Mouse (Mus musculus) kidney, postnatal 25 days (tissue): ENCODE results near the gene E2f3.

ENCODE experiments used
- DNase-seq, 2 experiments: peaks; one replicate each; pipeline ENCODE4 v3.0.0; 2021; ENCODE audit warnings: mixed read lengths in 2 of 2

E2f3 gene

DNA sequence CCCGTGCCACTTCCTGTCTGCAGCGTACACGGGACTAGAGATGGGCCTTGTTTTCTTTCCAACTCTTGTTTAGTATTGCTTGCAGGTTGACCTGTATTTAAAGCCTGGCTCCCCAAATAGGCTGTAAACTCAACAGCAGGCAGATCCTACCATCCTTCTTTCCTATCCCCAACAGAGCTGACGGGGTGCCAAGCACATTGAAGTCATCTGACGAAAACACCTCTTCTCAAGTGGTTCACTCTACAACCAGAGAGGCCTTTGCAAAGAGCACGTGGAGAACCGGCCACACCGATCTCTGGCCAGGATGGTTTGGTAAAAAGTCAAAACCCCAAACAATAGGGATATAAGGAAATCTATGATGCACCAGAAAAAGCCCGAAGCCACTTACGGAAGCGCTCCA is 8.5 kb downstream of the E2f3 start:
- DNase-seq, result no peak

DNA sequence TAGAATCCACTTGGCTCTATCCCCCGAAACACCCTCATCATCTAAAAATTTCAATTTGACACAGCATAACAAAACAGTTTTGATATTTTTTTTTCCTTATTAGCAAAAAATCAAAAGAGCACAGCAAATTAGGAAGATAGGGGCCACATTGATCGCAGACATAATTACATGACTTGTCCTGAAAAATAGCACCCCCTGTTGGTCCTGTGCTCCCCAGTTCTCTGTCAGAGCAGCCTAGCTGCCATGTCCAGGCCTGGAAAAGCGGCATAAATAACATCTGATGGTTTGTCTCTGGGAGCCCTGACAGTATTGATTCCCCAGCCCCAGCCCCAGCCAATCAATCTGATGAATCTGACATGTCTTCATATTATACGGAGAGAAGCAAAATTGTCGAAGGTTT is 11.8 kb downstream of the E2f3 start:
- DNase-seq, result peak in 1 of 2 experiments; percentile 52

DNA sequence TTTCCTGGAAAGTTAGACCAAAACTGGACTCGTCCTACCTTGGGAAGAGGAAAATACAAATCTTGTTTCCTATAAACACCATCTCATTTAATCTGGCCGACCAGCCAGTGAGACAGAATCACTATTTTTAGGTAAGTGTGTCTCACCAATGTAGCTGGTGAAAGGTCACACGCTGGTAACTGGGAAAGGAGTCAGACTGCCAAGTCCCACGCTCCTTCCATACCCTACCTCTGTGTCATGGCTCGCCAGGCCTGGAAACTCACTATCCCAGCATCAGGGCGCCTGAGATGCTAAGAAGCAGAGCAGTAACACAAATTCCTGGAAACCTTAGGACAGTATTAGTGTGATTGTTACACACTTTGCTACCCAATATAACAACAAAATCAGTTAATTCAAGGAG is 12.3 kb downstream of the E2f3 start:
- no peak for DNase-seq

DNA sequence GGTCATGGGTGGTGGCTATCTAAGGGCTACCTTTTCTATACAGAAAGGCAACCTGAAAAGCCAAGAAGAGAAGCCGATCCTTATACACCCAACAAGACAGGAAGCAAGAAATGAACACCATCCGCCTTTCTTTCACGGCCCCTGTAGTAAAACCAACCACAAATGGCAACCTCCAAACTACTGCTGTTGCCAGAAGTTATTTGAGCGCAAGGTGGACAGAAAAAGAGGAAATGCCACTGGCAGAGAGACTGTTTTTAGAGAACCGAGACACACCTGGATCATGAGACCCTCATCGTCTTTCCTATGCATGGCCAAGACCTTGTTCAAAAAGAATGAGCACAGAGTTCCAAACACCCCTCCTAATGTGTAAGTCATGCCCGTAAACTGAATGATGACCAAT is 15.5 kb downstream of the E2f3 start:
- DNase-seq, result no peak

DNA sequence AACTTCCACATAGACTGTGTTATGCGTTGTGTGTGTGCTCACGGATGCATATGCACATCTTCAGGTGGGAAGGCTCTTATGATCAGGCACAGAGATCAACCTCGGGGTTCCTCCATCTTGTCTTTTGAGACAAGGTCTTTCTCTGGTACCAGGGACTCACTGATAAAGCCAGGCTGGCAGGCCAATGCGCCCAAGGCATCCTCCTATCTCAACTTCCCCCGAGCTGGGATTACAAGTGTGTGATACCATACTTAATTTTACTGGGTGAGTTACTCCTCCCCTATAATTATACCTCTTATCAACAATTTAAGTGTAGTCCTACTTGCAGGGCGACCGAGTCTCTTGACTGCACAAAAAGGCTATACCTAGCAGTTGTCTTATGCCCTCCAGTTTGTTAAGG is 17.2 kb downstream of the E2f3 start:
- no peak for DNase-seq

DNA sequence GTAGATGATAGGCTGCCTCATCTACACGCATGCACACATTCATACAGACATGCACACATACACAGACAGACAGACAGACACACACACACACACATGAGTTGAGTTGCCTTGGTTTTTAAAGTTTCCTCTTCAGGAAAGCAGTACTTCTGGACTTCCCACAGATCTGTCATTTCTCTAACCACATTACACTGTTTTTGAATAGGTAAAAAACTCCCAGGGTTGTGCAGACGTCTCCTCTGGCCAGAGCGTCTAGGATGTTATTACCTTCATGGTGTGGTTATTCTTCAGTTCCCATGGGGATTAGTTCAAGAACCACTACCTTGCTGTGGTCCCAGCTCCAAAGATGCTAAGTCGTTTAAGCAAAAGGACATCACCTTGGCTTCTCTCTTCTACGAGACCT is 18.5 kb downstream of the E2f3 start:
- DNase-seq, result no peak

DNA sequence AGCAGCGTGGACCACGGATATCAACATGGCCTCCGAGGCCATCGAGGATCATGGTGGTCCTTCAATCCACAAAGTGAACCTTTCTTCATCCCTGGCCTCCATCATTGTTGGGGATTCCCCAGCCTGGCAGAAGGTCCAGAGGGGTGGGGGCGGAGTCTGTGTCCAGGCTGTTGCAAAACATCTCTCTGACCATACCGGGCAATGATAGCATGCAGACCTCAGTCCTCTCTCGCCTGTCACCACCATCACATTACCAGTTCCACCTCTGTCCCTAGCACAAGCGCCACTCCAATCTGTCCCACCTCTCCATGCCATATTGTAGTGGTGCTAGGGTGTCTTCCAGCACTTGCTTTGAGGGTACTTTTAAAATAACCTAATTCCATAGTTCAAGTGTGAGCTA is 18.9 kb downstream of the E2f3 start:
- DNase-seq, result no peak

DNA sequence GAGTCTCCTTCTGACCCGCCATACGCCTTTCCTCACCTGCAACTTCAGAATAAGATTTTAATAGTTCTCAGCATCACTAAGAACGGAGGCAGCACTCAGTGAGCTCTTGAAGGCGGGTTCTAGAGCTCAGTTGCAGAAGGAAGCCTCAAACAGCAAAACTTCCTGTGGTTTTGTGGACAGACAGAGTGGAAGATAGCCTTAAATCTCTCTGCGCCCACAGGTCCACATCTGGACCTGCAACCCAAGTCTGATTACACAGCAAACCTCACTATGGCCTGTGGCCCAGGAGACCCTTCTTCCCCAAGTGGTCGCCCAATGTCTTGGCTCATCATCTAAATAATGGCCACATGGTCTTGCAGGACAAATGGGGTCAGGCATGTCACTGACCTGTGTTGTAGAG is 21.8 kb downstream of the E2f3 start:
- no peak for DNase-seq

DNA sequence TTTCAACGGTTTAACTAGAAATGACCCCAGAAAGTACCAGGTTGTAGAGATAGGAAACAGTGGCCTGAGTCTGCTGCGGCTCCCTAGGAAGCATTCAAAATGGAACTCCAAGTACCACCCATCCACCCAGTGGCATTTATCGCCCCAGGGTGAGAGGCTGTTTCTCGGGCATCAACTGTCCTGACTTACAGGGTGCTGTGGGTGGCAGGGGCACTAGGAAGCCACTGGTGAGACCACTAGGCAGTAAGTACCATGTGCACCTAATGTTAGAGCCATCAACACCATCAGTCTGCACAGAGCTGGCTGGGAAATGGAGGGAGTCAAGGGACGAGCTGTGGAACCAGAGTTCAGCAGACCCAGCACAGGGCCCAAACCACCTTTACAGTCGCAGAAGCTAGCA is 25.4 kb downstream of the E2f3 start:
- DNase-seq, result no peak

DNA sequence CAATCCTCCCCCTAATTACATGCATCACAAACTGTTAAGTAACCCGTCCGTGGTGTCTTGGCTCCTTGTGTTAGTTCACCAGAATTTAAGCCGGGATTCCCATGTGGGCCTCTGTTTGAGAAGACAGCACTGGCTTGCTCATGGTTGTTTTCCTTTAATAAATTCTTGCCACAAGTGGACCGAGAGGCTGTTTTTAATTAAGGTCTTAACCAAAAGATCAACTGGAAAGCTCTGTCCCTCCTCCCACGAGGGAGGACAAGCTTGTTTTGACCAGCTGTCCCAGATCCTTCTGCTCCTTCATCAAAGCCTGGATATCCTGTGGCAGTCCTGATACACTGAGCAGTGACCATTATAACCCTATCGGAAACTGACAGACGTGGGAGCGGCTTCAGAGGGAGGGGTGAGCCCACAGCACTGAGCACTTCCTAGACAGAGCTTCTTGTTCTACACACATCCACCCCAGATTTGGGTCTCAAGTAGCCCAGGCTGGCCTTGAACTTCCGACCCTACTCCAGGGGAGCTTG is 28.1 kb downstream of the E2f3 start:
- DNase-seq, result peak in 1 of 2 experiments; percentile 49

DNA sequence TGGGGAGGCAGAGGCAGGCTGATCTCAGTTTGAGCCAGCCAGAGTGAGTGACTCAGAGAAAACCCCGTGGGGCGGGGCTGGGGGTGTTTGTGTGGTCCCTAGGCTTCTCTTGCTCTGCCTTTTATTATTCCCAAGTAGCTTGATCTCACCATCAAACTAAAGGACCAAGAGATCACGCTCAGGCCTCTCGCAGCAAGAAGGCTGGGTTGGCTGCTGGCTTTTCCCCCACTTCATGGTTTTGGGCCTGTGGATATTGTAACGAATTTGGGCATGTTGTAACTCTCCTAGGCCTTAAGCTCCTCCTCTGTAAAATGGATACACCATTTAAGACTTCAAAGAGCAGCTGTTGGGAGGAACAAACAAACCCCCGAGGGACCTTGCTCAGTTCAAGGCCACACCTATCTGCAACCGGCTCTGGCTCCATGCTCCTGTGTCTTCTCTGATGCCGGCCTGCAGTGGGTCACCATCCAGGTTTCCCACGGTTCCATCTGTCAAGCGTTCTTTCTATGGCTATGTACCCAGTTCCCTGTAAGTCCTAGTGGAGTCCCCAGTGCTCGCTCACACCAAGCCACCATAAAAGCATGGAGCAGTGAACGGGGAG is 28.9 kb downstream of the E2f3 start:
- no peak for DNase-seq

DNA sequence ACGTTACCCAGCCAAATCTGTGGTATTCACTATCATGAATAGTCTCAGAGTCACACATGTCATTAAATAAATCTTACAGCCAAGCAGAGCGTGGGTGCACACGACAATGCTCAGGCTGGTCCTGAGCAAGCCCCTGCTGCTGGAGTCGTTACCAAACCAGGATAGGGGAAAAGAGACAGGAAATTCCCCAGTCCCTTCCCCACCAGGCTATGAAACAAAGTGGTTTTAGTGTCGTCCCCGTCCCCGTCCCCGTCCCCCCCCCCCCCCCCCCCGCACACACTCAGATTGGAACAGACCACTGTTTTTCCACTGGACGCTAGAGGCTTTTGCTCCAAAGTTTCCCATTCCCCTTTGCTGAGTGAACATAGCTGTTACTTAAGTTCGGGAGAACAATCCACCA is 30.6 kb downstream of the E2f3 start:
- DNase-seq, result no peak

DNA sequence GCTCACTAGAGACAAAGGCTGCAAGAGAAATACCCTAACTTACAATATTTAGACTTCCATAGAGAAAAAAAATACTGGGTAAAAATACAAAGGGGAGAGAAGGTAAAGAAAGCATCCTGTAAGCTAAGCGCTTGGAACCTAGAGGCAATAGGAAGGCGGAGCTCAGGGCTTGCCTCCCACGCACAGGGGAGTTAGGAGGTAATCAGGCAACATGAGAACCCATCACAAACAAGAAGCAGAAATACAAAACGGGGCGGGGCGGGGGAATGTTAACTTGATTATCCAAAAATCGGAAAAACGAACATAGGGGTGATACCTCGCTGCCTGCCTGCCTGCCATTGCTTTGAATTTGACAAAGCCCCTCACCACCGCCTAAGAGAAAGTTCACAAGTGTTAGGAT is 31.1 kb downstream of the E2f3 start:
- no peak for DNase-seq

DNA sequence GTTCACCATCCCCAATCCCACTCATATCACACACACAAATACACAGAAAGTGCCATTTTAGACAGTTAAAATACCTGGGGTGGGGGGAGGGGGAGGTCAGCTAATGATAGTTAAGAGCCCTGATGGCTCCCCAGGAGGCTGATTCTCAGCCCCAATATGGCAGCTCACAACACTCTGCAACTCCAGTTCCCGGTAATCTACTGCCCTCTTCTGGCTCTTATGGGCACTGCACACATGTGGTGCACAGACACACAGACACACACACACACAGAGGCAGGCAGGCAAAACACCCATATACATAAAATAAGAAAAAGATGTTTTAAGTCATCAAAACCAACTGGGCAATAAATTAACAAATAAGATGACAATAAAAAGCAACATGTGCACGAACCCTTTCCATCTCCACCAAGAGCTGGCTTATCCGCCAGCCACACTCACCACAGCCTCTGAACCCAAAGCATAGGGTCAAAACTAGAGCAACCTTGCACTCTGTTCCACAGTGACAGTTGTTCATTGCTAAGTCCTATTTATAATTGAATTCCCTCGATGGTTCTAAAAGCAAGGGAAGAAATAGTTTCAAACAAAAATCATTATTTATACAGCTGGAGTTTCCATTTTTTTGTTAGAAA is 32.3 kb downstream of the E2f3 start:
- DNase-seq, result no peak

DNA sequence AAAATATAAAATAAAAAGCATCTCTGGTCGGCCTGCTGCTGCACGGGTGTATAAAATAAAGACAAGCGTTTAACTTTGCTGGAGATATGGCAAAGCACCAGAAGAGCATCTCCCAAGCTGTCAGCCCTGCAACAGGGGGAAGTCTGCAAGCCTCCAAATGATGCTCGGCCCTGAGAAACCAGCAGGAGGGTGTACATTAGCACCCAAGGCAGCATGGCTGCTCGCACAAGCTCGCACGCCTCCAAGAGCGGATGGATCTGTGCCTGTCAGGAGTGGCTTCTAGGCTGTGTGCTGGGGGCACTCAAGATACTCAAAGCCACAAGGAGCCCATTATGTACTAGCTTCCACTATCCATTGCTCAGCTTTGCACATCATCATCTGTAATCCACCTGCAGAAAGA is 39.8 kb downstream of the E2f3 start:
- no peak for DNase-seq

DNA sequence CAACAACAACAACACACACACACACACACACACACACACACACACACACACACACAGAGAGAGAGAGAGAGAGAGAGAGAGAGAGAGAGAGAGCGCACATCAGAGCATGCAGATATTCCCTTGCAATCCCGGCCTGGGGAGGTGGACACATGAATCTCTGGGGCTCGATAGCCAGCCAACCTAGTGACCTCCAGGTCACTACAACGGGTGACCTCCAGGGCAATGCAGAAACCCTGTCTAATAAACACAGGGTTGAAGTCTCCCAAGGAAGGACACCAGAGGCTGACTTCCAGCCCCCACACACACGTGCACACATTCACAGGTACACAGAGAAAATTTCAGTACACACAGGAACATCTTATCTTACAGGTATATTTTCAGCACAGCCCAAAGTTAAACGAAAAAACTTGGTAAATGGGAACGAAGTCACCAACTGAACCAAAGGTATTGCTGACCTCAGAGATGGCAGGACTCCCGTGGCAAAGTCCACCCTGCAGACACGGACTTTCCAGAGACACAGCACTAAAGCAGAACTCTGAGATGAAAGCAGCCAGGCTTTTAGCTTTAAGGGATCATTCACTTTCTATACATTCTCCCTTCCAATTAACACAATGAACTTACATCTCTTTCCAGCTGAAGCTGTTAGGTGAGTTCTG is 40.8 kb downstream of the E2f3 start:
- DNase-seq, result peak; percentile 60 to 73

DNA sequence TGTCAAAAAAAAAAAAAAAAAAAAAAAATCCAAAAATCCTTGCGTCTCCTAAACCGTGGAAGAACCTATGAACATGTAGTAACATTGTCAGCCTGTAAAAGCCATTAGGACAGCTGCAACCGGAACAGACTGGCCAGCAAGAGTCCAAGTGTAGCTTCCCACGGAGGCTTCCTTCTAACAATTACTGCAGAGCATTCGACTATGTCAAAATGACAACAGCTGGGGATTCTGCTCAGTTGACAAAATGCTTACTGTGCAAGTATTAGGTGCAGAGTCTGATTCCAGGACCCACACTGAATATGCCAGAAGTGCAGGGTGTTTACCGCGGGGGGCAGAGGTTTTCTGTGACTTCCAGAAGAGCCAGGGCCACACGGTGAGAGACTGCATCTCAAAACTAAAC is 41.4 kb downstream of the E2f3 start:
- DNase-seq, result peak; percentile 36 to 46

DNA sequence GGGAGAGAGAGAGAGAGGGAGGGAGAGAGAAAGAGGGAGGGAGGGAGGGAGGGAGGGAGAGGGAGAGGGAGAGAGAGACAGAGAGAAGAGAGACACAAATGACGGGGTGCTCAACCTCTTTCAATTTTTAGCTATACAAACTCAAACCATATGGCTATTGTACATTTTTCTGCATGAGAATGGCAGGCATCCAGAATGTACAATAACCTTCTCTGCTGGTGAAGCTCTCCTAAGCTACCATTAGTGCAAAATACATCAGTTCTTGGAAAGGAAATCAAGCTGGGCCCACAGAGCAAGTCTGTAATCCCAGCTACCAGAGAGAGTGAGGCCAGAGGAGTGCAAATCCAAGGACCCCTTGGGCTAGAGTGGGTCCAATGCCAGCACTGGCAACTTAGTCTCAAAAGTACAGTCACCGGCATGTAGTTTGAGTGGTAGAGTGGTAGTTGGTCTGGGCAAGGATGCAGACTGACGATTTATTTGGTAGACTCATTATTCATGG is 42.3 kb downstream of the E2f3 start:
- DNase-seq, result no peak

DNA sequence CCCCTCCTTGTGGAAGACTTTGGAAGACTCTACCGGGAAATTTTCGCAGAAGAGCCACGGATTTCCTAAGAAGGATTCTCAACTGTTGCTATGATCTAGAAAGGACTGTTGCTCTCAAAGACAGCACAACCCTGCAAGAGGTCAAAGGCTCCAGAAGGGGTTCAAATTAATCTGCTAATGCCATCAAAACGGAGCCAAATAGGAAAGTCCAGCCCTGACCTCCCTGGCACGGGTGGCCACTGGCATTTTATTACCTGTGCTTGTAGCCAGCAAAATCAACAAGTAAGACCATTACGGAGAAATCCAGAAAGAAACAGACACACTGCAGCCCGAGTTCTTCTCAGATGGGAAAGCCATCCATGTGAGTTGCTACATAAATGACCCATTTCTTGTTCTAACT is 45.8 kb downstream of the E2f3 start:
- peak in 1 of 2 experiments; percentile 30 for DNase-seq

DNA sequence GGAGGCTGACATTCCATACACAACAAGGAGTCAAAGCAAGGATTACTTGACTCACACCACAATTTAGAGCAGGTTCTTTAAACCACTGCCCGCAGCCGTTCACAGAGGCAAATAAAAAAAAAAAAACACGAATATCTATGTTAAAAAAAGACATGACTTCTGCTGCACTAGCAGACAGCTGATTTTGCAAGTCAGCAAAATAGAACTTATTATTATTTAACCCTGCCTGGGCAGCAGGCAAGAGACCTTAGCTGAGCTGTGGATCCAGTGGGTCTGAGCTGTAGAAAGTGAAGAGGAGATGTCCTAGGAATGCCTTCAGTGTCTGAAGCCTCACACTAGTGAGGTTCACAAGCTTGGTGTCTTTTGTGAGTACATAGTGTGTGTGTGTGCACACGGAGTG is 46.5 kb downstream of the E2f3 start:
- DNase-seq, result no peak

DNA sequence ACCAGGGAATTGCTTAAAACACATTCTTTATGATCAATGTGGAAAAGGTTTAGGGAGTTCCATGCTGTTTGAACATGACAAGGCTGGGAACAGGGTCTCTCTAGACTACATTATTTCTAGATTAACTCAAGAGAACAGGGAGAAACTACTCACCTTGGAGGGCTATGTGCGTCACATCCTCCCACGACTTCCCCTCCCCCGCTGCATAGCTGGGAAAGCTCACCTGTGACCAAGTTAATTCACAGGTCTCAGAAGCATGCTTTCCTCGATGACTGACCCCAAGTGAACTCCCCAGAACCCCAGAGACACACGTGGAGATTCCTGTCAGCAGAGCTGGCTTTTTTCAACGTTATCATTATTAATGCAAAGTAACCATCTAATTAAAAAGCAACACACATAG is 47.1 kb downstream of the E2f3 start:
- peak; percentile 30 to 60 for DNase-seq

DNA sequence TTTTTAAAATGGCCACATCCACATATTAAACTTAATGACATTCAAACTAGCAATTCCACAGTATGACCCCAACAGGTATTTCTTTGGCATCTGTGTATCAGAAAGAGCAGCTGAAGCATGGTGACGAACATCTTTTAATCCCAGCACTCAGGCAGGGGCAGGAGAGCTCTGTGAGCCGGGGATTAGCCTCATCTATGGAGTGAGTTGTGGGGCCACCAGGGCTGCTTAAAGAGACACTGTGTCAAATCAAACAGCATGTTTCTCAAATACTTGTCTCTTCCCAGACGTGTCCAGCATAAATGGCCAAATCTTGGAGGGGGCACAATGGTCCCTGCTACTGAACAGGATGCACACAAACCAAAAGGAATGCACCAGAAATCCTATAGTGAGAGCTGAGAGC is 59.7 kb downstream of the E2f3 start:
- DNase-seq, result no peak

DNA sequence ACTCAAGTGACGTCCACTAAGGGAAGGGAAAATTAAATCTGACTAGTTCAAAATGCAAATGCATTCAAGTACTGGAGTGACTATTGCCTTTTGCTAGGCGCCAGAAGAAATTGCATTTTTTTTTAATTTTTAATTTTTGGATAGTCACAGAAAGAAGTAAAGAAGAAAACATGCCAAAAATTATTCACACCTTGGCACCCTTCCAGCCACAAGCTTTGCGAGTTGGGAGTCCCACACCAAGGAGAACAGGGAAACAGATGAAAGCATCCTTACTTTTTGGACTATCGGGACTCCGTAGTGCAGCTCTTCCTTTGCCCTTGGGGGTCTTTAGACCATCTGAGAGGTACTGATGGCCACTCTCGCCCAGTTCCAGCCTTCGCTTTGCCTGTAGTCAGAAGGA is 66.0 kb downstream of the E2f3 start:
- no peak for DNase-seq

DNA sequence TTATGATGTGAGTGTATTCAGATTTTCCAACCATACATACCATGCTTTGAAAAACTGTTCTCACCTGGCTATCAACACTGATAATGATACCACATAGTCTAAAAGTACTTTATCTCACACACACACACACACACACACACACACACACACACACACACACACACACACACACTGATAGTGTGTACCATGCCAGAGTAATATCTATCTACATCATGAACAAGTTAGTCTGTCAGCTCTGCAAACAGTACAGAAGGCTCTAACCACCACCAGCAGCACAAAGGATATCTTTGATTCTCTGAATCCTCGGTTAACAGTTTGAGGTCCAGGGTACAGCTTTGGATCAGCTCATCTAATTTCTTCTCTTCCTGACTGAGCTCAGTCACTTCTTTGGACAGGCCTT is 69.3 kb downstream of the E2f3 start:
- DNase-seq, result no peak
